8 mouse cellular contexts compared by ENCODE assay signal in the genomic region with DNA sequence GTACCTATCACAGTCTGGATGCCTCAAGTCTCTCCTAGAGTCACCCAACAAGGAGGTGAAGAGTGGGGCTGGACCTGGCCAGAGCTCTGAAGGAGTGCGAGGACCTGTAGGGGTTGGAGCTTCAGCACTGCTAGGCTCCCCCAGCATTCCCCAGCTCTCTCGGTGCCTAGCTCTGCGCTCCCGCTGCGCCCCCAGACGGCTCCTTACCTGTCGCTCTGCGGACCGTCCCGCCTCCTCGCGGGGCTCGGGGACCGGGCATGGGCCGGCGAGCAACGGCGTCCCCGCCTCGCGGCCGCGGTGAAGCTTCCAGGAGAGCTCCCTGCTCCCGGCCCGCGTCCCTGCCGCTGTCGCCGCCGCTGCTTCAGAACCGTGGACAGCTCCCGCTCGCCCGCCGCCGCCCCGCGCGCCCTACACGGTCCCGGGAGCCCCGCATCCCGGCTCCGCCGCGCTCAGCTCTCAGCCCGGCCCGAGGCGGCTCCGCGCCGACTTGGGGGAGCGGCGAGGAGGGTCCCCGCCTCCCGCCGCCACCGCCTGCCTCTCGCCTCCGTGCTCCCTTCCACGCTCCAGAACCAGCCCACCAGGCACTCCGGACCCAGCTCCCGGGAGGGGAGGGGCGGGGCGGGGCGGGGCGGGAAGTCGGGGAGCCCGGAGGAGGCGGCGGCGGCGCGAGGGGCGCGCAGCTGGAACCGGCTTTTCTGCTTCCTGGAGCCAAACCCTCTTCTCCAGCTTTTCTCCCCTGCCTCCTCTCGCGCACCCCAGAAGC. TPM values are rescaled to one million over a fixed set of nuclear protein-coding genes. Genes with fewer than 3 reads are reported as not detected.
DNase-seq lines count a peak whose midpoint lies in the region; ATAC-seq and TF ChIP-seq lines count a peak whose summit lies in the region.

A gene (minus strand): TSS at position 513 of the 763 bp plus-strand sequence.

- no peak within 1 kb of the TSS for H3K27ac ChIP-seq in liver, embryonic 13.5 days
- H3K27ac ChIP-seq in stomach, postnatal 0 days (replicated peaks), result no peak within 1 kb of the TSS

- H3K27me3 ChIP-seq in erythroblast, embryonic 14.5 days (ENCODE audit: control insufficient read depth), result peaks cover 83% of the 10 kb centered on the region
- peaks cover 87% of the 10 kb centered on the region for H3K27me3 ChIP-seq in liver, embryonic 13.5 days
- H3K27me3 ChIP-seq in stomach, postnatal 0 days (ENCODE audit: control insufficient read depth, insufficient read depth, low read length), result no peaks in the 10 kb centered on the region

- TF ChIP-seq EP300 in stomach, postnatal 0 days (optimal IDR thresholded peaks at IDR 0.05), result no peak

- H3K36me3 ChIP-seq in erythroblast, embryonic 14.5 days (ENCODE audit: control insufficient read depth), result no peaks in the 10 kb centered on the region
- H3K36me3 ChIP-seq in liver, embryonic 13.5 days, result no peaks in the 10 kb centered on the region
- H3K36me3 ChIP-seq in stomach, postnatal 0 days (ENCODE audit: control insufficient read depth, insufficient read depth, low read length), result no peaks in the 10 kb centered on the region

- no peak for ATAC-seq in erythroblast, adult 5-6 weeks (replicated peaks; ENCODE audit: low FRiP score, poor library complexity, severe bottlenecking)
- ATAC-seq in liver, embryonic 13.5 days (ENCODE audit: low read depth), result peak; percentile 51; the same call in 1 of the 2 replicates
- ATAC-seq in stomach, postnatal 0 days (ENCODE audit: low FRiP score, low TSS enrichment), result peak; percentile 83

- H3K9me3 ChIP-seq in erythroblast, embryonic 14.5 days (ENCODE audit: control insufficient read depth, low read length), result no peaks in the 10 kb centered on the region
- no peaks in the 10 kb centered on the region for H3K9me3 ChIP-seq in liver, embryonic 13.5 days (replicated peaks)
- H3K9me3 ChIP-seq in stomach, postnatal 0 days (ENCODE audit: control insufficient read depth, low read length), result no peaks in the 10 kb centered on the region

- H3K4me3 ChIP-seq in erythroblast, embryonic 14.5 days (replicated peaks), result peak within 1 kb of the TSS; percentile 40
- H3K4me3 ChIP-seq in liver, embryonic 13.5 days (replicated peaks), result peak within 1 kb of the TSS; percentile 60
- peak within 1 kb of the TSS; percentile 39 for H3K4me3 ChIP-seq in stomach, postnatal 0 days (ENCODE audit: low read depth, low read length)

- H3K9ac ChIP-seq in liver, embryonic 13.5 days, result no peak within 1 kb of the TSS
- no peak within 1 kb of the TSS for H3K9ac ChIP-seq in stomach, postnatal 0 days (ENCODE audit: low read length)

- no peak for TF ChIP-seq CTCF in stomach, postnatal 0 days (IDR thresholded peaks at IDR 0.05; ENCODE audit: low read depth)

- WGBS in liver, embryonic 13.5 days (ENCODE audit: insufficient replicate concordance), result under 1% methylated on average over 55 of the region's 79 CpGs
- 1% methylated on average over 58 of the region's 79 CpGs for WGBS in stomach, postnatal 0 days

- H3K4me2 ChIP-seq in liver, embryonic 13.5 days, result peak within 1 kb of the TSS; percentile 72
- peak within 1 kb of the TSS; percentile 78 for H3K4me2 ChIP-seq in stomach, postnatal 0 days (replicated peaks; ENCODE audit: low read depth)

- peak; percentile 84 for DNase-seq in embryo, embryonic 9.5 days (ENCODE audit: extremely low spot score)
- peak; percentile 16 to 21 for DNase-seq in heart, adult 9 months (ENCODE audit: low spot score in 2 of 2)
- peak; percentile 18 to 64 for DNase-seq in kidney, adult 8-10 months
- DNase-seq in liver, embryonic 13.5 days, result peak; percentile 48
- DNase-seq in neural tube, embryonic 10.5 days (ENCODE audit: extremely low spot score, low spot score), result peak; percentile 81
- DNase-seq in stomach, postnatal 0 days (ENCODE audit: low spot score), result peak; percentile 86

- no peaks in the 10 kb centered on the region; the same call in 1 of the 2 replicates for H3K4me1 ChIP-seq in erythroblast, embryonic 14.5 days (ENCODE audit: control insufficient read depth)
- peaks cover 8% of the 10 kb centered on the region; the same call in 1 of the 2 replicates for H3K4me1 ChIP-seq in liver, embryonic 13.5 days (replicated peaks)
- no peaks in the 10 kb centered on the region for H3K4me1 ChIP-seq in stomach, postnatal 0 days (replicated peaks; ENCODE audit: control insufficient read depth, insufficient read depth)

RNA-seq across cellular contexts. Expression of the gene that starts here (rescaled TPM):
- polyA plus RNA-seq in erythroblast, embryonic 14.5 days (2012), result 0.02 and 0.04 TPM in 2 replicates
- 1.3 TPM in 1 of 2 replicates, not detected in the other for total RNA-seq in erythroblast, adult 5-6 weeks (2015; ENCODE audit: low replicate concordance)
- total RNA-seq in erythroblast, adult 5-6 weeks (2017; ENCODE audit: low replicate concordance), result not detected in 2 replicates
- polyA plus RNA-seq in liver, embryonic 13.5 days (2015; fragmentation: Nextera tagmentation; extraction: Ambion mirVana), result 0.05 TPM in 1 of 2 replicates, not detected in the other
- 0.17 TPM in 1 of 2 replicates, not detected in the other for polyA plus RNA-seq in stomach, postnatal 0 days (2015; fragmentation: Nextera tagmentation; extraction: Ambion mirVana)

Comparison
In these comparisons a context has a peak if more than half of its experiments do, and no peak if none do; other contexts are left out.
1. Peak in DNase-seq, ATAC-seq, H3K4me3 ChIP-seq and H3K4me2 ChIP-seq in liver, embryonic 13.5 days; RNA of the gene not detected or under 1 TPM.
2. Peak in DNase-seq, ATAC-seq, H3K4me3 ChIP-seq and H3K4me2 ChIP-seq in stomach, postnatal 0 days; RNA of the gene not detected or under 1 TPM.
3. DNase-seq: peak in every context shown above with its lines; median percentile 86 in stomach, postnatal 0 days; 84 in embryo, embryonic 9.5 days; 81 in neural tube, embryonic 10.5 days; 48 in liver, embryonic 13.5 days; 41 in kidney, adult 8-10 months; 18 in heart, adult 9 months.